Mouse (Mus musculus): ENCODE results near the gene Oas1e.

GRCm38 (mm10) chr5:120831031-120831430 lies 35.7 kb upstream of the Oas1e start:
- TF ChIP-seq CTCF (IDR thresholded peaks at IDR 0.05; ENCODE audit: insufficient read depth, low read depth, low read length) (no peak), POLR2A (IDR thresholded peaks at IDR 0.05; ENCODE audit: insufficient read depth, low read depth, low read length) (no peak)

Measured in olfactory bulb, adult 2 months (tissue).